Mouse (Mus musculus) CH12.LX (cell line): ENCODE results near the gene Card11. TPM values are rescaled to one million over a fixed set of nuclear protein-coding genes. Genes with fewer than 3 reads are reported as not detected.

Experiments
- DNase-seq: peaks from one replicate; pipeline ENCODE4 v3.0.0-alpha.2; 2013; ENCODE audit errors: extremely low read depth
- H3K27ac ChIP-seq: 2 replicates; pipeline ENCODE4 v1.5.1; 2012; ENCODE audit warnings: low read depth, mild to moderate bottlenecking, control low read depth, moderate library complexity; ENCODE audit not compliant: insufficient read depth
- H3K27me3 ChIP-seq: replicated peaks from 2 replicates; pipeline ENCODE3; 2012; ENCODE audit warnings: inconsistent platforms
- H3K36me3 ChIP-seq, 2 experiments: replicated peaks in 1 of 2; 2 replicates each; pipeline versions ENCODE3 to v1.6.1; 2012; ENCODE audit warnings: inconsistent platforms in 1 of 2, low read length in 1 of 2, mild to moderate bottlenecking in 1 of 2, mixed read lengths in 1 of 2, moderate library complexity in 1 of 2; ENCODE audit not compliant: control insufficient read depth in 1 of 2, insufficient read depth in 1 of 2
- H3K4me1 ChIP-seq, 2 experiments: 2 replicates each; pipeline ENCODE4 v1.6.1; 2012; ENCODE audit warnings: inconsistent platforms in 1 of 2, moderate library complexity in 1 of 2; ENCODE audit not compliant: insufficient read depth in 2 of 2, control insufficient read depth in 1 of 2
- H3K4me2 ChIP-seq: 2 replicates; pipeline ENCODE4 v1.6.1; 2012; ENCODE audit warnings: low read depth, mild to moderate bottlenecking, control low read depth; ENCODE audit not compliant: poor library complexity, insufficient read depth, severe bottlenecking
- H3K4me3 ChIP-seq, 3 experiments: fragments of 150-350 bp in 1 of 3; sonication (generic) in 1 of 3; replicated peaks in 1 of 3; 2 replicates each; pipeline versions ENCODE3 to v1.5.1; 2011 to 2012; ENCODE audit warnings: low read depth in 2 of 3, low read length in 2 of 3, mild to moderate bottlenecking in 2 of 3, moderate library complexity in 2 of 3, control low read depth in 1 of 3, improper control_type of control experiment in 1 of 3, inconsistent platforms in 1 of 3, mixed read lengths in 1 of 3; ENCODE audit not compliant: poor library complexity in 1 of 3
- H3K79me2 ChIP-seq: replicated peaks from 2 replicates; pipeline ENCODE4 v1.6.1; 2012; ENCODE audit warnings: mild to moderate bottlenecking, moderate library complexity; ENCODE audit not compliant: control insufficient read depth, poor library complexity, insufficient read depth, severe bottlenecking; ENCODE audit errors: extremely low read depth
- H3K9ac ChIP-seq: 2 replicates; pipeline ENCODE4 v1.6.1; 2012; ENCODE audit warnings: low read depth, mild to moderate bottlenecking, control low read depth, moderate library complexity; ENCODE audit not compliant: insufficient read depth
- H3K9me3 ChIP-seq: replicated peaks from 2 replicates; pipeline ENCODE3; 2012; ENCODE audit warnings: low read length, inconsistent platforms, mixed read lengths
- BHLHE40 ChIP-seq: IDR thresholded peaks from 2 replicates; pipeline ENCODE4 v1.6.1; 2011; ENCODE audit warnings: mild to moderate bottlenecking, low read depth, low read length, improper control_type of control experiment
- CHD1 ChIP-seq: IDR thresholded peaks from 2 replicates; pipeline ENCODE4 v1.6.1; 2012; ENCODE audit warnings: low read depth, low read length, improper control_type of control experiment, inconsistent platforms
- CHD2 ChIP-seq: IDR thresholded peaks from 2 replicates; pipeline ENCODE4 v1.6.1; 2011; ENCODE audit warnings: low read length, improper control_type of control experiment
- CTCF ChIP-seq, 2 experiments: IDR thresholded peaks in 1 of 2; conservative IDR thresholded peaks in 1 of 2; 2 replicates each; pipeline ENCODE4 v1.5.1; 2011 to 2012; ENCODE audit warnings: low read depth in 2 of 2, low read length in 2 of 2, improper control_type of control experiment in 1 of 2, inconsistent platforms in 1 of 2, mild to moderate bottlenecking in 1 of 2, moderate library complexity in 1 of 2
- E2F4 ChIP-seq: IDR thresholded peaks from 2 replicates; pipeline ENCODE4 v1.6.1; 2011; ENCODE audit warnings: low read depth, low read length, improper control_type of control experiment; ENCODE audit not compliant: insufficient replicate concordance
- EP300 ChIP-seq: IDR thresholded peaks from 2 replicates; pipeline ENCODE4 v1.6.1; 2011; ENCODE audit warnings: low read length, improper control_type of control experiment
- HCFC1 ChIP-seq: IDR thresholded peaks from 2 replicates; pipeline ENCODE4 v1.6.1; 2012; ENCODE audit warnings: low read depth, mild to moderate bottlenecking, inconsistent platforms, low read length, improper control_type of control experiment
- JUND ChIP-seq: conservative IDR thresholded peaks from 2 replicates; pipeline ENCODE4 v1.6.1; 2011; ENCODE audit warnings: low read depth, low read length, improper control_type of control experiment
- KAT2A ChIP-seq: IDR thresholded peaks from 2 replicates; pipeline ENCODE4 v1.6.1; 2012; ENCODE audit warnings: low read length, improper control_type of control experiment, inconsistent platforms; ENCODE audit not compliant: insufficient replicate concordance
- MAX ChIP-seq: IDR thresholded peaks from 2 replicates; pipeline ENCODE4 v1.6.1; 2011; ENCODE audit warnings: low read length, improper control_type of control experiment
- MAZ ChIP-seq: IDR thresholded peaks from 2 replicates; pipeline ENCODE4 v1.6.1; 2012; ENCODE audit warnings: low read depth, mild to moderate bottlenecking, inconsistent platforms, low read length, improper control_type of control experiment, moderate library complexity
- MXI1 ChIP-seq: IDR thresholded peaks from 2 replicates; pipeline ENCODE4 v1.6.1; 2011; ENCODE audit warnings: mild to moderate bottlenecking, low read depth, low read length, improper control_type of control experiment
- NELFE ChIP-seq: IDR thresholded peaks from 2 replicates; pipeline ENCODE4 v1.6.1; 2011; ENCODE audit warnings: low read depth, low read length, improper control_type of control experiment
- POLR2A ChIP-seq: IDR thresholded peaks from 2 replicates; pipeline ENCODE4 v1.6.1; 2011; ENCODE audit warnings: low read depth, mild to moderate bottlenecking, improper control_type of control experiment, low read length
- RAD21 ChIP-seq: IDR thresholded peaks from 2 replicates; pipeline ENCODE4 v1.6.1; 2011; ENCODE audit warnings: low read depth, mild to moderate bottlenecking, low read length, improper control_type of control experiment, moderate library complexity
- RCOR1 ChIP-seq: conservative IDR thresholded peaks from 2 replicates; pipeline ENCODE4 v1.6.1; 2012; ENCODE audit warnings: low read depth, mild to moderate bottlenecking, inconsistent platforms, low read length, improper control_type of control experiment
- SIN3A ChIP-seq: IDR thresholded peaks from 2 replicates; pipeline ENCODE4 v1.6.1; 2012; ENCODE audit warnings: low read length, improper control_type of control experiment, inconsistent platforms
- SMC3 ChIP-seq: IDR thresholded peaks from 2 replicates; pipeline ENCODE4 v1.6.1; 2011; ENCODE audit warnings: low read depth, low read length, improper control_type of control experiment
- USF2 ChIP-seq: conservative IDR thresholded peaks from 2 replicates; pipeline ENCODE4 v1.6.1; 2011; ENCODE audit warnings: low read depth, low read length, improper control_type of control experiment
- ZC3H11A ChIP-seq: IDR thresholded peaks from 2 replicates; pipeline ENCODE4 v1.6.1; 2012; ENCODE audit warnings: low read depth, mild to moderate bottlenecking, inconsistent platforms, low read length, improper control_type of control experiment
- ZKSCAN1 ChIP-seq: IDR thresholded peaks from 2 replicates; pipeline ENCODE4 v1.6.1; 2012; ENCODE audit warnings: low read depth, inconsistent platforms, low read length, improper control_type of control experiment, borderline replicate concordance
- ZNF384 ChIP-seq: IDR thresholded peaks from 2 replicates; pipeline ENCODE4 v1.6.1; 2012; ENCODE audit warnings: low read depth, low read length, improper control_type of control experiment, inconsistent platforms
- dilution Hi-C: fragments of 300-500 bp; cut with MboI; formaldehyde crosslinking; loops from 2 replicates; pipeline ENCODE4 v1.14.3; 2020; ENCODE audit warnings: low sequenced_read_pairs; ENCODE audit not compliant: extremely low pct_unique_long_range_greater_than_20kb, extremely low pct_ligation_motif_present
- in situ Hi-C: fragments of 300-500 bp; cut with MboI; formaldehyde crosslinking; loops from 3 replicates; pipeline ENCODE4 v1.14.3; 2019; ENCODE audit warnings: low sequenced_read_pairs, low pct_ligation_motif_present, low pct_unique_long_range_greater_than_20kb, mixed read lengths
- polyA plus RNA-seq: library from polyadenylated mRNA; unstranded; fragments of >175 nt; gene quantifications from 2 replicates; pipeline ENCODE4 v1.2.1, GENCODE M21; 2012; ENCODE audit warnings: low read depth; ENCODE audit not compliant: insufficient read length
- total RNA-seq, 2 experiments: library from RNA; depleted of rRNA; stranded (reverse); fragments of 300-350 nt in 1 of 2; fragments of >200 nt in 1 of 2; gene quantifications; 2 replicates each; pipeline ENCODE4 v1.2.3; 2012 to 2014

Gene Card11
- total and polyA plus RNA-seq, 3 experiments, result 16.1 to 84.6 (median 31.9) TPM

DNA sequence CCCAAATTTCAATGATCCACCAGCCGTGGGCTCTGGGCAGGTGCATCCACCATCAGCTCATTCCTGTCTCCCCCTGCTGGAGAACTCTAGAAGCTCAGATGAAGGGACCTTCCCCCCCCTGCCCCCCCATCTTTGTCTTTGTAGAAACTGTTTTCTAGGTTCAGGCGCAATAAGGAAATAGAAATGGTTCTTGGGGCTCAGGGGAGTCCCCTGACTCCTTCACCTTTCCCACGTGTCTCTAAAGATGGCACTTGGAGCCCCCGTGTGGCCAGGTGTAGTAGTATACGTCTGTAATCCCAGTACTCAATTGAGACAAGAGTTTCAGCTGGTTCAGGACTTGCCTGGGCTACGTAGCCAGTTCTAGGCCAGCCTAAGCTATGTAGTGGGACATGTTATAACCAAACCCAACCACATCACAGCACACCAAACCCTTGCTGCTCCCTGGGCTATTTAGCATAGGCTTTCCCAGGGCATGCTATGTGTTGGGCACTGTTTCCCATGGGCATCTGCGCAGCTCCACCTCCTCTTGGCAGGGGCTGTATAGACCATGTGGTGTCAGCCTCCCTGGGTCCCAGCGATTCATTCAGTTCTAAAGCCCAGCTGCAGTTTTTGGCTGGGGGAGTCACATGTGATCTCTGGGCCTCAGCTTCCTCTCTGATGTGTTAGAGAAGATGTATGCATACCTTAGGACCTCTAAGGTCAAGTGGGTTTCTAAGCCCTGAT lies 142.8 kb downstream of the Card11 start:
- no peak for DNase-seq
- peaks cover 2 to 18% of the 10 kb centered on the region in 2 experiments; a peak in 3 of 4 replicates for H3K4me1 ChIP-seq
- in situ Hi-C loops, result no loop called here

DNA sequence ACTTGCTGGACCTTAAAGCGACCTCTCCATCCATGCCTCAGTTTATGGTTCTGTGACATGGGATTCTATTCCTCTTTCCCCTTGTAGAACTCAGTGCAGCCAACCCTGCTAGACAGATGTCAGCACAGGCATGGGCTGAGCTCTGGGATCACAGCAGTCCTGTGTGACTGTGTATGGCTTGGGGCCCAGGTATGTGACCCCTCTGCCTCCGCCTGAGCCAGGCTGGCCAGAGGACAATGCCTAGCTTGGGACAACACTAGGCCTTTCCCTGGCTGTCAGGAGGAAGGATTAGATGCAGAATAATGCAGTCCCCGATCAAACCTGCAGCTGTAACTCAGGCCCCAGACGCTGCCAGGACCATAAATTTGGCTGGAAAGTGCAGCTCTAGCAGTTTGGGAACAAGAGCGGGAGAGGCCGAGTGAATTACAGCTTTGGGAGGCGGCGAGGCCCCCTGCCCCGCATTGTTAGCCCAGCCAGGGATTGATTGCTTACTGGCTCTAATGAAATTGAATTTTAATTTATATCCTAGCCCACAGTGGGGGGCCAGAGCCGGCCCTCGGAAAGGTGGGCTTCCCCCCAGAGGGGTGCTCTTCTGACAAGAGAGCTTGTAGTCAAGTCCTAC lies 144.4 kb downstream of the Card11 start:
- TF ChIP-seq SMC3 (no peak), USF2 (no peak), JUND (no peak), POLR2A (no peak), CTCF (conservative IDR thresholded peaks at IDR 0.05 in 1 of 2, IDR thresholded peaks at IDR 0.05 in 1 of 2; ENCODE audit: low read depth in 2 of 2, low read length in 2 of 2) (no peak), BHLHE40 (no peak), NELFE (no peak), HCFC1 (no peak), ZNF384 (no peak), KAT2A (no peak), ZC3H11A (no peak), E2F4 (no peak), MAX (no peak), CHD1 (no peak), MXI1 (no peak), ZKSCAN1 (no peak), SIN3A (no peak), RCOR1 (no peak), EP300 (no peak), CHD2 (no peak)
- Histone ChIP-seq H3K4me1 (peaks cover 2 to 18% of the 10 kb centered on the region in 2 experiments; a peak in 3 of 4 replicates), H3K4me3 (no peak overlapping the region), H3K79me2 (no peaks in the 10 kb centered on the region), H3K36me3 (no peaks in the 10 kb centered on the region), H3K4me2 (no peak overlapping the region), H3K27me3 (no peaks in the 10 kb centered on the region), H3K9ac (no peak overlapping the region), H3K27ac (no peak overlapping the region), H3K9me3 (peaks cover 7% of the 10 kb centered on the region)
- in situ Hi-C loops, result no loop called here
- DNase-seq, result no peak
- dilution Hi-C loops, result no loop called here

More for the DNA sequence above, 142.8 kb downstream of the Card11 start:
- H3K36me3 ChIP-seq, result no peaks in the 10 kb centered on the region
- H3K27ac ChIP-seq, result no peak overlapping the region
- no peaks in the 10 kb centered on the region for H3K9me3 ChIP-seq
- no peak overlapping the region for H3K4me2 ChIP-seq
- no peak overlapping the region for H3K9ac ChIP-seq
- no peaks in the 10 kb centered on the region for H3K79me2 ChIP-seq
- dilution Hi-C loops, result no loop called here
- TF ChIP-seq CTCF (conservative IDR thresholded peaks at IDR 0.05 in 1 of 2, IDR thresholded peaks at IDR 0.05 in 1 of 2; ENCODE audit: low read depth in 2 of 2, low read length in 2 of 2) (peak in 1 of 2 experiments; percentile 89; a peak in 3 of 4 replicates), JUND (no peak), SMC3 (peak; percentile 53), MAX (no peak), MAZ (no peak), RAD21 (peak; percentile 32)
- H3K27me3 ChIP-seq, result no peaks in the 10 kb centered on the region
- H3K4me3 ChIP-seq, result no peak overlapping the region
